Mouse (Mus musculus) spleen, adult 2 months (tissue): ENCODE measurements around the gene Itpr1.

Source experiments
- CTCF ChIP-seq: fragments of 200-500 bp; IDR thresholded peaks from 2 replicates; pipeline ENCODE4 v1.5.1; 2011; ENCODE audit warnings: mild to moderate bottlenecking, inconsistent platforms; ENCODE audit not compliant: insufficient read depth, insufficient read length, insufficient replicate concordance; ENCODE audit errors: extremely low read depth
- POLR2A ChIP-seq: fragments of 200-500 bp; IDR thresholded peaks from 2 replicates; pipeline ENCODE4 v1.6.1; 2011; ENCODE audit warnings: low read depth, low read length, inconsistent platforms

DNA sequence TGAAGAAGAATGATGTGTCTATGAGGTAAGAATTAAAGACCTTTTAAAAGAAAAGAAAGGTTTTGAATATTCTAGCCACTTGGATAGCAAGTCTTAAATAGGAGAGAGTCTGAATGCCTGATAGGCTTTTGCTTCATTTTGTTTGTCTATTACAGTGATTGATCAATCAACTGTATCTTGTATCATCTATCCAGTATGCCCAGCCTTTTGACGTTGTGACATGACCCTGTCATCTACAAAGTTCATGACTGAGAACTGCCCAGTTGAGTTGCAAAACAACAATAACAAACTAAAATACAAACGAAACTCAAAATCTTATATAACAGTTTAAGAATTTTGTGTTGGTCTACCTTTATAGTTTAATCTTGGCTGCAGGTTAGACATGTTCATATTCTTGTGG is 78.1 kb downstream of the Itpr1 start:
- TF ChIP-seq CTCF = no peak
- TF ChIP-seq POLR2A = no peak
